Mouse (Mus musculus) heart, postnatal 14 days (tissue): ENCODE measurements around the gene Isy1. TPM values are rescaled to one million over a fixed set of nuclear protein-coding genes. Genes with fewer than 3 reads are reported as not detected.

Experiments
- DNase-seq, 2 experiments: peaks; one replicate each; pipeline ENCODE4 v3.0.0; 2021 to 2022
- intact Hi-C: fragments of 180-260 bp; cut with DNase I; formaldehyde crosslinking; loops from one replicate; pipeline ENCODE4 v1.15.1; 2025
- long read RNA-seq, 2 experiments: library from polyadenylated mRNA; stranded (forward); transcript quantifications; one replicate each; pipeline ENCODE4 v2.0.0; 2021
- total RNA-seq, 2 experiments: library from RNA; stranded (reverse); gene quantifications; 2 replicates each; pipeline ENCODE4 v1.2.3; 2021

The Isy1 gene
- total RNA-seq, result 10 to 100 TPM; 17.8 TPM
- long read RNA-seq, experiment 1, full-length matches to known transcripts, result 15 of 18 reads
- long read RNA-seq, experiment 1, partial matches to known transcripts, result 0 of 18 reads
- long read RNA-seq, experiment 1, other reads (novel, unspliced or antisense), result 3 of 18 reads
- long read RNA-seq, experiment 2, full-length matches to known transcripts, result 11 of 13 reads
- long read RNA-seq, experiment 2, partial matches to known transcripts, result 1 of 13 reads
- long read RNA-seq, experiment 2, other reads (novel, unspliced or antisense), result 1 of 13 reads

GRCm38 (mm10) chr6:87838551-87839197, at the start of gene Isy1:
Gene Isy1, minus strand, starts transcription at chr6:87838798.
- intact Hi-C loops, result no loop called here
- peak; percentile 91 to 93 for DNase-seq

- peak; percentile 100 for DNase-seq
- intact Hi-C loops, result loop anchor here (1.0 to 2.0 kb wide), 2 partner anchors 37 to 111 kb away; partner anchors contain the start of gene Cnbp
These were observed 49.1 kb upstream of the Isy1 start, which contains the start of gene Copg1 for GRCm38 (mm10) chr6:87887594-87888233. Gene Copg1, plus strand, starts transcription at chr6:87887814.

DNA sequence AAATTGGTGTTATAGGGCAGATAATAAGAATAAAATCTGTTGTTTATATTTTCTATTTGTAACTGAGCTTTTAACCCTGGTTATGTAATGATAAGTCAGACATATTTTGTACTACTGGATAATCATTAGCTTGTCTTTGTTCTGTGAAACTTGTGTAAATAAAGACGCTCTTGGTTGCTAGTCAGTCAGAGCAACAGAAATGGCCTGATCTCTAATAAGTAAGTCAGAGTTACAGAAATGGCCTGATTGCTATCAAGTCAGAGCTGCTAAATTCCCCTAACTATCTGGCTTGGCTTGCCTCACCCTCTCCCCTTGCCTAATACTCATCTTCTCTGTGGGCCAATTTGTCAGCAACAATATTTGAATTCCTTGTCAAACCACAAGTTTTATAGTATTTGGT, 48.1 kb upstream of the Isy1 start:
- intact Hi-C loops, result loop anchor here (1.0 to 2.0 kb wide), 2 partner anchors 36 to 112 kb away; partner anchors contain the start of gene Cnbp
- DNase-seq, result no peak

- intact Hi-C loops, result no loop called here
- no peak for DNase-seq
These were observed 44.2 kb upstream of the Isy1 start for GRCm38 (mm10) chr6:87882816-87883215.

- intact Hi-C loops, result no loop called here
- DNase-seq, result no peak
These were observed 43.6 kb upstream of the Isy1 start for GRCm38 (mm10) chr6:87882221-87882620.

DNA sequence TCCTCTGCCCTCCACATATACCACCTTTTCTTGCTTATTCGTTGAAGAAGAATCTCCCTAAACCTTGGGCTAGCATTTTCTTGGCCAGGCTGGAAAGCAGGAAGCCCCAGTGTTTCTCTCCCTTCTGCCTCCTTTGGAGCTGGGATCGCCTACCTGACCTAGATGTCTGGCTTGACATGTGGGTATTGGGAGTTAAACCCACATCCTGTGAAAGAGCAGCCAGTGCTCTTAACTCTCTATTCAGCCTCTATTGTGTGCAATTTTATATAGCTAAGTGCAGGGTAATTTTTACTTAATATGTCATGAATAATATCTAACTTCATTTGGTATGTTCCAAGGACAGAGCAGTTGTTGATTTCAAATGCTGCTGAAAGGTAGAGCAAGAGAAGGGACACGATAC, 41.0 kb upstream of the Isy1 start:
- DNase-seq, result no peak
- intact Hi-C loops, result no loop called here

DNA sequence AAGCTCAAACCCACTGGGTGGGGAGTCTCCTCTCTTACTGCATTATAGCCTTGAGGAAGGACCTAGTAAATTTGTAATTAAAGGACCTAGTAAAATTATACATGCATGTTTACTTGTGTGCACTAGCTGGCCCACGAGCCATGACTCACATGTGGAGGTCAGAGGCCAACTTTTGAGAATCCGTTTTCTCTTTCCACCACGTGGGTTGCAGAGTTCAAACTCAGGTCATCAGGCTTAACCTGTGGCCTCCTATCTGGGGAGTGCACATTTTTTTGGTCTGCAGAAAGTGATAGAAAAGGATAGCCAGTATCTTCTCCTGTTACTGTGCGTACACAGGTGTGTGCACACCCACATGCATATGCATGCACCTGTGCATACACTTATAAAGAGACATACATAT, 40.4 kb upstream of the Isy1 start:
- intact Hi-C loops, result no loop called here
- DNase-seq, result no peak

GRCm38 (mm10) chr6:87876068-87876643, 37.6 kb upstream of the Isy1 start:
- DNase-seq, result peak; percentile 37 to 55
- intact Hi-C loops, result no loop called here

- intact Hi-C loops, result no loop called here
- DNase-seq, result no peak
These were observed 37.0 kb upstream of the Isy1 start for GRCm38 (mm10) chr6:87875562-87875961.

GRCm38 (mm10) chr6:87875083-87875482, 36.5 kb upstream of the Isy1 start:
- intact Hi-C loops, result no loop called here

DNA sequence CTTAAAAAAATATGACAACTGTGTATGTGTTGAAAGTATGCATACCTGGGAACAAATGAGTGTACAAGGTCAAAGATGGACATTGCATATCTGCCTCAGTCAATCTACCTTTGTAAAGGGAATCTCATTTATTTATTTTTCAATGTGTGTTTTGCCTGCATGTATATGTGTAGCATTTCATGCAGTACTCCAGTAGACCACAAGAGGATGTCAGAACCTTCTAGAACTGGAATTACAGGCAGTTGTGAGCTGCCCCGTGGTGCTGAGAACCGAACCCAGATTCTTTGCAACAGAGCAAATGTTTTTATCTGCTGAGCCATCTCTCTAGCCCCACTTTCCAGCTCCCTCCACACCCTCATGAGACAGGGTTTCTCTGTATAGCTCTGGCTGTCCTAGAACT, 35.4 kb upstream of the Isy1 start:
- intact Hi-C loops, result no loop called here
- no peak for DNase-seq

More at GRCm38 (mm10) chr6:87875083-87875482, 36.5 kb upstream of the Isy1 start:
- peak; percentile 63 to 75 for DNase-seq

DNA sequence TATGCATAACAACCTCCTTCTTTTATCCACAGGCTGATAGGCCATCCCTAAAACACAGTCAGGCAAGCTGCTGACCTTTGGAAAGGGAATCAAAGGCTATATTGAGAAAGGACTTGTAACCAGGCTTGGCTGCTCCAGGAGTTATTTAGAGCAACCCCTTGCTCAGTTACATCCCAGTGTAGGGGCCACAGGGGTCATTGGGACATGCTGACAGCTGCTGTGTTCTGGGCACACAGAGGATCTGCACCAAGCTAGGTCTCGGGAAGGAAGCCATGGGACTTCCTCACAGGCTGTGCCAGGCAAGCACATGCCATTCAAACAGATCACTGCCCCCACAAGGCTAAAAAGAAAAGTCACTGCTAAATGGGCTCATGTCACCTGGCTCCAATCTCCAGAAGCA, 34.5 kb upstream of the Isy1 start:
- peak; percentile 41 to 46 for DNase-seq
- intact Hi-C loops, result no loop called here

- DNase-seq, result no peak
- intact Hi-C loops, result no loop called here
These were observed 32.6 kb upstream of the Isy1 start for GRCm38 (mm10) chr6:87871240-87871639.

DNA sequence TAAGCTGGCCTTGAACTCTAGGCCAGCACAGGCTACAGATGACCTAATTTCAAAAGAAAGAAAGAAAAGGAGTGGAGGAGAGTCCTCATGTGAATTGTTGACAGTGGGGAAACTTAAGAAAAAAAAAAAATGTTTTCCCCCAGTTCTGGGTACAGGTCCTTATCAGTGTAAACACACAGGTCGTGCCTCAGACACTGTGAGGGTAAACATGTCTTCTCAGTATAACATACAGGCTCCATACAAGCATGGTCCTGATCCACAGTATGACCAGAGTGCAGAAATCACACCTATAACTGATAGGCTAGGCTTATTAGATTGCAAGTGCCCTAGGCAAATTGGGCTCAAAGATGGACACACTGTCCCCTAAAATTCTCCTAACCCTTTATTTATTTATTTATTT, 31.8 kb upstream of the Isy1 start:
- intact Hi-C loops, result no loop called here
- DNase-seq, result no peak

GRCm38 (mm10) chr6:87868871-87869506, 30.4 kb upstream of the Isy1 start:
- DNase-seq, result peak; percentile 85 to 91
- intact Hi-C loops, result no loop called here

DNA sequence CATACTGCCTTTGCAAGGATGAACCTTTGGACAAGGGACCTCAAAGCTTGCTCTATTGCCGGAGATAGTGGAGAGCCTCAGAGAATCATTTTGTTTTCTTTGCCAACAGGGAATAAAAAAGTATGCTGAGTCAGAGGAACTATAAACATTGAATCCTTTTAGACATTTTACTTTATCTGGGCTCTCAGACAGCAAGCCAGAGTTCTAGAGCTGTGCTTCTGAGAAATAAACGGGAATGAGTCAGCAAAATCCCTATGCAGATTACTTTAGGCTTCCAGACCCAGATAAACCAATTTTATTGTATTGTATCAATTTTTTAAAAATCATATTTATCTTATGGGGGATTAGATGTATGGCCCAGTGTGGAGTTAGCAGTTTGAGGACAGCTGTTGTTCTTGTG, 28.7 kb upstream of the Isy1 start:
- intact Hi-C loops, result no loop called here
- DNase-seq, result no peak

DNA sequence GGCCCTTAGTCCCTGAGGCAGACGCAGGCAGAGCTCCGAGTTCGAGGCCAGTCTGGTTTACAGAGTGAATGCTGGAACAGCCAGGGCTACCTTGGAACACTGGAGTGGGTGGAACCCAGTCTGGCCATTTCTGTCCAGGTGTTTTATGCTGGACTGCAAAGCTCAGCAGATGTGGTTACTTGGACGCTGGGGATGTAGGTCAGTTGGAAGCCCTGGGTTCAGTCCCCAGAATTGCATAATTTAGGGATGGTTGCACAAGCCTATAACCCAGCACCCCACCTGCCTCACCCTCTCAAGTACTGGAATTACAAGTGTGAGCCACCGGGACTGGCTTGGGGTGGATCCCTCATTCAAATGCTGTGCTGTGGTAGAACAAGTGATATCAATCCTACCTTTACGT, 27.6 kb upstream of the Isy1 start:
- DNase-seq, result no peak
- intact Hi-C loops, result no loop called here

DNA sequence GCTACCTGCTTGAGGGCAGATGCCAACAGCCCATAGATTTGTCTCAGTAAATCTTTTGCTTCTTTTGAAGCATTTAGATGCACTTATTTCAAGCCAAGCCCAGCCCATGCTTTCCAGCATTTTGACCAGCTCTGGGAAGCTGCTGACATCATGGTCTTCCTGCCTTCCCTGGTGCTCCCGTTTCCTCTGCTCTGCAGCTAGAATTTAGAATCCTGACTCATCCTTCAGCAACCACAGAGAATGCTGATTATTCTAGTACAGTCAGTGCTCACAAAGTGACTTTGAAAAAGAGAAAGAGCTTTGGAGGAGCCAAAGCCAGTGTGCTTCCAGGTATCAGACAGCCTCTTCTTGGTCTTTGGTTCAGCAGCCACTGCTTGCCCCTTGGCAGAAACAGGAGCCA, 18.5 kb upstream of the Isy1 start:
- intact Hi-C loops, result no loop called here
- DNase-seq, result no peak

GRCm38 (mm10) chr6:87853446-87853845, 14.8 kb upstream of the Isy1 start:
- DNase-seq, result no peak
- intact Hi-C loops, result no loop called here

DNA sequence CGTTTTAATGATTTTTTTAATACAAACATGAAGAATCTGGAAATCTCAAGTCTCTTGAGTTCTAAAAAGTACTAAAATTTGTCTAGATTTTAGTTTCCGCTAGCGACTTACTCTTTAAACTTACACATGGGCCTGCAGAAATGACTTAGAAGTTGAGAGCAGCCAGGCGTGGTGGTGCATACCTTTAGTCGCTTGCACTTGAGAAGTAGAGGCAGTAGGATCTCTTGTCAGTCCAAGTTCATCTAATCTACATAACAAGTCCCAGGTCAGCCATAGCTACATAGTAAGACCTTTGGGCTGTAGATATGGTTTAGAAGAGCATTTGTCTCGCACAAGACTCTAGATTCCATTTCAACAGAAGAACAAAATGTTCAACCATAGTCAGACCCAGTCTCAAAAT, 13.3 kb upstream of the Isy1 start:
- DNase-seq, result no peak
- intact Hi-C loops, result loop anchor here (2.0 kb wide), 1 partner anchor 35 kb away; the partner anchor contains the start of gene Copg1
